Mouse (Mus musculus) induced T-regulatory cell, adult 2 months (primary cell): Measurements from ENCODE around the gene Ugt1a10.
"Not testable (repeated sequence)": the region's sequence is repeated elsewhere in the genome, so short reads cannot be mapped to it uniquely, and the experiment has no call there.

ENCODE experiments used
- DNase-seq: peaks from one replicate; pipeline ENCODE4 v3.0.0-alpha.2; 2012; ENCODE audit warnings: low read depth

The Ugt1a10 gene

DNA sequence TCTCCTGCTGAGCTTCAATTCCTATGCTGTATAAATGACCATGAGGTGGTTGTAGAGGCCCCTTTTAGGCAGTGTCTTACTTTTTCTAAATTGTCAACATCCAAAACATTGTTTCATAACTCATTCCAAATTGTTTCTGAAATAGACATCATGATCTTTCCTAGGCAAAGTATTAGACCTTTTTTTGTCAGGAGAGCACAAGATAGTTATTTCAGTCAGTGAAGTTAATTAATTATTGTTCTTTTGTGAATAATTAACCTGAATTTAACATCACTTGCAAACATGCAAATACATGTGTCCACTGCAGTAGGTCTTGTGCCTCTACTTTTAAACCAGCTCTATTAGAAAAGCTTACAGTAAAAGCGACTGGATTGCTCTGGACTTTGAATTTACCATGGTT, at the start of gene Ugt1a10:
TSS of gene Ugt1a10 (plus strand) at position 301 of the 400 bp plus-strand sequence.
- no peak for DNase-seq

DNA sequence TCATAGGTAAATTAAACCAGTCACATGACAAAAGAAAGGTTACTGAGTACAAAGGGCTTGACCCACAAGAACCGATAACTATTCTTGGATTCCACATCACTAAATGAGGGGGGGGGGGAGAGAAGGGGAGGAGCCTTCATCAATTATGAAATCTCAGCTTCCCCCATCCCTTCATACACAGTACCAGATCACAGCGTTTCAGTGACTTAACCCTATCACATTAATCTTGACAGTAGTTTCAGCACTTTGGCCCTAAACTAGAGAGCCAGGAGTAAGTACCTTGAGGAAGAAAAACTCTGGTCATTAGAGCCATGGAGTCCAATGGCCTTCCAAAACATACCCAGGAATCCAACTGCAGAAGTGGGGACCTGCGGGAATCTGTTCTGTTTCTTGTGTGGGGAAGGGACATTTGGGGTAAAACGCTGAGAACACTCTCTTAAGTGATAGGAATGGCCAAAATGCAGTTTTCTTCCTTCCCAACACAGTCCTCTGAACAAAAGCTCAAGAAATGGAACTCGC, 47.4 kb upstream of the Ugt1a10 start:
- DNase-seq, result no peak

DNA sequence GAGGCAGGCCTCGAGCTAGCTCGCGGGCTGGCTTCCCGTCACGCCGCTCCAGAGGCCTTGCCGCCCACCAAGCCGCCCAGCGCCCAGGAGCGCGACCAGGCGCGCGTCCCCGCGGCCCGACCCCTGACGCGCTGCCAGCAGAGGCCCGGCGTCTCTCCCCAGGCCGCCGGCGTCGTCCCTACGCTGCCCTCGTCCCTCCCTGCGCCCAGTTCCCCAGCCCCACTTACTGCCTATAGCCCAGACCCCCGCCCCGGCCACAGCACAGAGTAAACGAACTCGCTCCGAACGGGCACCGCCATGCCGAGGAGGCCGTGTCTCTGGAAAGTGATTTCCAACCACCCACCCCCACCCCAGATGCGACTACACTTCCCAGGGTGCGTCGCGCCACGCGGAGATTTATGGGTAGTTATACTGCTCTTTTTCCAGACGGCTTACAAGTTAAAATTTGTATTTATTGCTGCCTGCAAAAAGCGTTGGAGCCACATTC, 46.9 kb upstream of the Ugt1a10 start, which contains the start of gene Usp40:
TSS of gene Usp40 (minus strand) at position 341 of the 487 bp plus-strand sequence.
- peak; percentile 81 for DNase-seq

DNA sequence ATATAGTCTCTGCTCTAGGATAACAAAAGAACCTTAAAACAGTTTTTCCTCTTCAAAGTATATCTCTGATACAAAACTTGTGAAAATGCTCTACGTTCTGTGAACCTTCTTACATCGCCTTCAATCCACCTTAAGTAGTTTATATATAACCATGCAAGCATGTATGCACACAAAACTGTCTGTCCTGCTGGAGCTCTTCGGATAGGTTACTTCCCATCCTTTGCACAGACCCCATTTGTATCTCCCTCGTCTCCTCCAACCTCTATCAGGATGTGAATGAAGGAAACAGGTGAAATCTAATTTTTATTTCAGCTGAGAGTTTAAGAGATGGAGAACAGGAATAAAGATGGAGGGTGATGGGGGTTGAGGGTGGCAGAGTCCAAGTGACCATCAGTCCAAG, 46.5 kb upstream of the Ugt1a10 start:
- no peak for DNase-seq

DNA sequence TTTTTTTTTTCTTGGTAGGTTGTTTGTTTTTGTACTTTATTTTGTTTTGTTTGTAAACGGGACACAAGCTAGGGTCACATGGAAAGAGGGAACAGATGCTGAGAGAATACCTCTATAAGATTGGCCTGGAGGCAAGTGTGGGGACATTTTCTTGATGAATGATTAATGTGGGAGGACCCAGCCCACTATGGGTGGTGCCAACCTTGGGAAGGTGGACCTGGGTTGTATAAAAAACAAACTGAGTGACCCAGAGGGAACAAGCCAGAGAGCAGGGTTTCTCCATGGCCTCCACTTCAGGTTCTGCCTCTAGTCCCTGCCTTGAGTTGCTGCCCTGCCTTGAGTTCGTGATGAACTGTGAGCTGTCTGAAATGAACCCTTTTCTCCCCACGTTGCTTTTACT, 45.7 kb upstream of the Ugt1a10 start:
- DNase-seq, result no peak

DNA sequence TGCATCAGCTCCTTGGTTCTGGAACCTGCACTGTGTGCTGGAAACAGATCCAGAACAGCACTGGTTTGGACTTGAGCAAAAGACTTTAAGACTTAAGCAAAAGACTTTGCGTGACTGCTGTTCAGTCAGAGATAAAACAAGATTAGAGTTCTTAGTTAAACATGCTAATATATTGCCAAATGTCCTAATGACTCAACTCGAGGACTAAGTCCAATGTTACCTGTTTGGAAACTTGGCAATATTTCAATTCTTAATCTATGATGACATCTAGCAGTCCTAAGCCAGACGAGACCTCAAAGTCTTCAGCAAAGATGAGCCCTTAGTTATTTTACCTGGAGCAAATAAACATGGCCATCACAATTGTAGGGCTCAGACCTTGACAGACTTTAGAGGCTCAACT, 41.5 kb upstream of the Ugt1a10 start:
- DNase-seq, result no peak

DNA sequence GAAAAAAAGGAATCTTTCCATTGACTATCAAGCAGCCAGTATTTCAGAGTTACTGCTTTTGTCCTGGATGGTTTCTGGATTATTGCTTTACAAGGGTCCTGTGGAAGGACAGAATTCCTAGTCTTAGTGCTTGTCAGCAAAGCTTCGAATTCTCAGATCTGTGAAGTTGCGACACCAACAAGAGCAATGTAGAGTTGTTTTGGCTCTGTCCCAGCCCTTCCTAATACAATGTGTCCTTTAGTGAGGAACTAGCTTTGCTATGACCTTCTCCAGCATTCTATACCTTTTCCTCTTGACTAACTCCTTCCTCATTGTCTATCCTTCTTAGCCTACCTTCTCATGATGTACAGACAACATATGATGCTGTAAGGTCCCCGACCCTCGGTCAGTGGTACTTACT, 41.0 kb upstream of the Ugt1a10 start:
- DNase-seq, result no peak

DNA sequence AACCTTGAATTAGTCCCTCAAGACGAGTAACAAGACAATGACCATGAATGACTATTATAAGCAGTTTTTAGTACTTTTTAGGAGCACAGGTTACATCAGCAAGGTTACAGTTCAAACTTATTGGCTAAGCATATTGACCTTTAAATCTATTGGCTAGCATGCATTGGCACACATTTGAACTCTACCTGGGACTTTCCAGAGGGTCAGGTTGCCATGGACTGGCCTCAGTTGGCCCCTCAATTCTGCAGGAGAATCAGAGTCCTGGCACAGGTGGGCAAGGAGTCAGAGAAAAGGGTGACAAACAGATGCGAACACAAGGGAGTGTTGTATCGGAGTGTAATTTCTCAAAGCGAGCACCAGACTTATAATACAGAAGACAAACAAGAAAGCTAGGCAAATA, 40.5 kb upstream of the Ugt1a10 start:
- no peak for DNase-seq

DNA sequence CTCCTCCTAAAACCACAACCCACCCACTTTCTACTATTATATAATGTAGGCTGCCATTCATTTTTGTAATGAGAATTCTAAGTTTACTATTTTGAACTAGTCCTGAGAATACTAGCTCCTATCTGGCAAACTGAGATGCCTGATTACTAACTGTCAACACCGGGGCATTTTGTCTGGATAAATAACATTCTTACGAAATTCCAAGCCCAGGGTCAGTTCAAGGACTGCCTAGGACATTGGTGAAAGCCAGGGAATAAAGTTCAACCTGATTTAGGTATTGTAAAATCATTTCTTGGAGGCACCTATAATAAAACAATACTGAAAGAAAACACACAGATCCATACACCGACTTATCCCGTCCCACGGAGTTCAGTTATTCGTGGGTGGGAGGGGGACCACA, 39.8 kb upstream of the Ugt1a10 start:
- DNase-seq, result no peak

DNA sequence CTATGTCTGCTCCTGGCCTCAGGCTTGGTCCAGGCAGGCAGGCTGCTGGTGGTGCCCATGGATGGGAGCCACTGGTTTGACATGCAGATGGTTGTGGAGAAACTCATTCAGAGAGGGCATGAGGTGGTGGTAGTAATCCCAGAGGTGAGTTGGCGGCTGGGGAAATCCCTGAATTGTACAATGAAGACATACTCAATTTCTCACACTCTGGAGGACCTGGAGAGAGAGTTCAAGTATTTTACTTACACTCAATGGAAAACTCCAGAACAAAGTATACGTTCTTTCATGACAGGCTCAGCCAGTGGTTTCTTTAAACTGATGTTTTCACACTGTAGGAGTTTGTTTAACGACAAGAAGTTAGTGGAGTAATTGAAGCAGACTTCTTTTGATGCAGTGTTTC, 29.9 kb upstream of the Ugt1a10 start:
- not testable (repeated sequence) for DNase-seq

DNA sequence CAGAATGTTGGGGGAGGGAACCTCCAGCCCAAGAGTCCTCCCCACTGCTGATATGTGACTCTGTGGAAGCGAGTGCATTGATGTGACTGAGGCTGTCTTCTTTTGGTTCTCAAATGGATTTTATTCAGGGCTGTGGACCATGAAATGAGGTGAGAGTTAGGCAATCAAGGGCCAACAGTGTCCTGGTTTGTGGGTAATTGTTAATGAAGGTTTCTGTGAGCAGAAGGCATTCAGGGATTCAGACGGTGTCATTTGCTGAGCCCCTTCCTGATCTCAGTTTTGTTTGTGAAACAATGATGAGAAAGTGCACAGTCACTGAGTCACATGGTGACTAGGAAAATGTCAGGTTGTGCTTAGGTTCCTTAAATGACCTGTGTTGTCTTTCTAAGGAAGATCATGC, 12.1 kb upstream of the Ugt1a10 start:
- DNase-seq, result not testable (repeated sequence)

DNA sequence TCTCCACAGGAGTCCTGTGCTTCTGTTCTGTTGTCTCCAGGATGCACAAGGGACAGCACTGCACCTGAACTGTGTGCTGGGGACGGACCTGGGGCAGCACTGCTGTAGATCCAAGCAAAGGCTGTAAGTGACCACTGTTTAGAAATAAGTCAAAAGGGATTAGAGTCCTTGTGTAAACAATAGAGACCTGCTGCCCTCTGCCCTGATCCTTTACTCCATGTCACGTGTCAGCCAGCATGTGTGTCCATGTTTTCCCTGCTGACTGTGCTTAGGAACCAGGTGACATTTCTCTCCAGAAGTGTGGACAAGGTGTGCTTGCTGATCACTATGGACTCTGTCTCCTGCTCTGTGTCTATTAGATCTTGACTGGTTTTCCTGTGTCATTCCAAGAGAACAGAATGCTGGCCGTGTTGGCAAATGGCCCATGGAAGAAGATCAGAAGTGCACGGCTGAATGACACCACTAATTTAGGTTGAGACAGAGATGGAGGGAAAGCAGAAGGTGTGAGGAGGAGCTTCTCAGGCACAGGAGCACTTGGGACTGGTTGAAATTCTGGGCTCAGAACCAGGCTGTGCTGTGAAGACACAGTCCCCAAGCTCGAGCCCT, 10.3 kb upstream of the Ugt1a10 start:
- DNase-seq, result not testable (repeated sequence)

DNA sequence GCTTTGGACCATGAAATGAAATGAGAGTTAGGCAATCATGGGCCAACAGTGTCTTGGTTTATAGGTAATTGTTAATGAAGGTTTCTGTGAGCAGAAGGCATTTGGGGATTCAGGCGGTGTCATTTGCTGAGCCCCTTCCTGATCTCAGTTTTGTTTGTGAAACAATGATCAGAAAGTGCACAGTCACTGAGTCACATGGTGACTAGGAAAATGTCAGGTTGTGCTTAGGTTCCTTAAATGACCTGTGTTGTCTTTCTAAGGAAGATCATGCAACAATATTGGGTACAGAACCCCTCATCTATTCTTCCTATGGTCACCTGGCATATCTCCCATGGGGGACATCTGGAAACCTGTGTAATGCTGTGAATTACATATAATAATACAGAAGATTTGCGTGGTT, 7.8 kb upstream of the Ugt1a10 start:
- DNase-seq, result not testable (repeated sequence)

DNA sequence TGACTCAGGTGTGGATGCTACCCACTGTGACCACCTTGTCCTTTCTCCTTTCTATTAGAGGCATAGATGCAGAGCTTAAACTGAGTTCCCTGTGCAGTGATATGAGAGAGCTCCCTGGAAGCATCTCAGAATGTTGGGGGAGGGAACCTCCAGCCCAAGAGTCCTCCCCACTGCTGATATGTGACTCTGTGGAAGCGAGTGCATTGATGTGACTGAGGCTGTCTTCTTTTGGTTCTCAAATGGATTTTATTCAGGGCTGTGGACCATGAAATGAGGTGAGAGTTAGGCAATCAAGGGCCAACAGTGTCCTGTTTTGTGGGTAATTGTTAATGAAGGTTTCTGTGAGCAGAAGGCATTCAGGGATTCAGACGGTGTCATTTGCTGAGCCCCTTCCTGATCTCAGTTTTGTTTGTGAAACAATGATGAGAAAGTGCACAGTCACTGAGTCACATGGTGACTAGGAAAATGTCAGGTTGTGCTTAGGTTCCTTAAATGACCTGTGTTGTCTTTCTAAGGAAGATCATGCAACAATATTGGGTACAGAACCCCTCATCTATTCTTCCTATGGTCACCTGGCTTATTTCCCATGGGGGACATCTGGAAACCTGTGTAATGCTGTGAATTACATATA, 11.4 kb downstream of the Ugt1a10 start:
- DNase-seq, result not testable (repeated sequence)

DNA sequence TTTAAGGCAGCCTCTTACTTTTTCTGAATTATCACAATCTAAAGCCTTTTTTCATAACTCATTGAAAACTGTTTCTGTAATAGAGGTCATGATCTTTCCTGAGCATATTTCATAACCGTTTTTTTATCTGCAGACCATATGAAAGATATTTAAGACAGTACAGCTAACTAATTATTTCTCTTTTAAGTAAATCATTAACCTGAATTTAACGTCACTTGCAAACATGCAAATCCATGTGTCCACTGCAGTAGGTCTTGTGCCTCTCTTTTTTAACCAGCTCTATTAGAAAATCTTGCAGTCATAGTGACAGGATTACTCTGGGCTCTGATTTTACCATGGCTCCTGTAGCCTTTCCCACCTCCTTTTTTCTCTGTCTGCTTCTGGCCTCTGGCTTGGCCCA, 15.3 kb downstream of the Ugt1a10 start, which contains the start of gene Ugt1a9:
TSS of gene Ugt1a9 (plus strand) at position 306 of the 400 bp plus-strand sequence.
- no peak for DNase-seq

DNA sequence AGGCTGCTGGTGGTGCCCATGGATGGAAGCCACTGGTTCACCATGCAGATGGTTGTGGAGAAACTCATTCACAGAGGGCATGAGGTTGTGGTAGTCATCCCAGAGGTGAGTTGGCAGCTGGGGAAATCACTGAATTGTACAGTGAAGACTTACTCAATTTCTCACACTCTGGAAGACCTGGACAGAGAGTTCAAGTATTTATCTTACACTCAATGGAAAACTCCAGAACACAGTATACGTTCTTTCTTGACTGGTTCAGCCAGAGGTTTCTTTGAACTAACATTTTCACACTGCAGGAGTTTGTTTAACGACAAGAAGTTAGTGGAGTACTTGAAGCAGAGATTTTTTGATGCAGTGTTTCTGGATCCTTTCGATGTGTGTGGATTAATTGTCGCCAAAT, 15.7 kb downstream of the Ugt1a10 start:
- no peak for DNase-seq

DNA sequence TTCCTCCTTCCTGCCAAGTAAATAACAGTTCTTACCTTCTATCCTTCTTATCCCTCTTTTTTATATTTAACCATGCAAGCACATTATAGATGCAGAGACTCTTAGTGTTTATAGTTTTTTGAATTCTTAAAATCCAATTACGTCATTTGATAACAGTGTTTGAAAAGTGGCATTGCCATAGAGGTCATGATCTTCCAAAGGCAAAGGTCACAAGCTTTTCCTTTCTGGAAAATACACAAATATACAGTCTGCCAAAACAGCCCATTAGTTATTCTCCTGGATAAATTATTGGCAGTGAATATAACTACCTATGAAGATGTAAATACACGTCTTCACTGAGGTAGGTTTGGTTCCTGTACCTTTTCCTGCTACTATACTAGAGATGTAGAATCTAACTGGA, 19.3 kb downstream of the Ugt1a10 start:
- DNase-seq, result no peak

DNA sequence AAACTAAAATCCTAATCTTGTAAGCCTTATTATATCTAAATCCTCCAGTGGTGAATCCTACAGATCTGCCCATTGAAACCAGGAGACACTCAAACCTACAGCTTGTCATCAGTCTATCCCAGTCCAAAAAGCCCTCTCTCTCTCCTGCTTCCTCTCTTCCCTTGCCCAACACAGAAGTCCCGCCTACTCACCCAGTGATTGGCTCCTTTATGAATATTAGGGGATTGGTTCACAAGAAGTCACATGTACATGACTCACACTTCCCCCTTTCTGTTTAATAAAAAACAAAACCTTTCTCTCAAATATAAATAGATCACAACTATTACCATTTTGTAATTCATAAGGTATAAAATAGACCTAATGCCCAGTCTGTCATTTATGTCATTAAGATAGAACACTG, 21.9 kb downstream of the Ugt1a10 start:
- DNase-seq, result no peak

DNA sequence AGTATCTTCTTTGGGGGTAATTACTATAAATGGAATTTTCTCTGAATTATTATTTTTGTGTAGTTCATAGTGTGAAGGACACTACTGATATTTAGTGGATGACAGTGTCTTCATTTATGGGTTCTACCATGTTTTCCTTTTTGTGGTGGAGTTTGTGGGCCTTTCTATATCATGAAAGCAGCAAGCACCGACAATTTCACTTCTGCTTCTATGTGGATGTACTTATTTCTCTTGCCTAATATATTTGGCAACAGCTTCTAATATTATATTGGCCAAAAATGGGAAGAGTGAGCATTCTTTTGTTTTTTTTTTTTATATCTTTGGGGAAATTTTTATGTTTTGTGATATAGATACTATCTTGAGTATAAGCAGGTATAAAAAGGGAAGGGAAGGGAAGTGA, 26.5 kb downstream of the Ugt1a10 start:
- DNase-seq, result no peak

DNA sequence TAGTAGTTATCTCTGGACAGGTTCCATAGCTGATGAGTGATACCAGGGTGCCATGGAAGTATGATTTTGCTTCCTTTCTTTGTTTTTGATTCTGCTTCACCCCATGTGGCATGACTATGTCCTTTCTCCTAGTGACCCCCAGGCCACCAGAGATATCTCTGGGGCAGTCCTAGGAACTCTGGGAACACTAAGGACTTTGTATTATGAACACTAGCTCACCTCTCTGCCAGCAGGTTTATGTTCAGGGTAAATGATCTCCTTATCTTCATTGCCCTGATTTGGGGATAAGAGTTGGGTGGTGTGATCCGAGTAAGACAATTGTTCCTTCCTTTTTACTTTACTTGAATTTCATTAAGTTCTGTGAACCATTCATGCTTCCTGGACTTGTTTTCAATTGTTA, 30.9 kb downstream of the Ugt1a10 start:
- no peak for DNase-seq

DNA sequence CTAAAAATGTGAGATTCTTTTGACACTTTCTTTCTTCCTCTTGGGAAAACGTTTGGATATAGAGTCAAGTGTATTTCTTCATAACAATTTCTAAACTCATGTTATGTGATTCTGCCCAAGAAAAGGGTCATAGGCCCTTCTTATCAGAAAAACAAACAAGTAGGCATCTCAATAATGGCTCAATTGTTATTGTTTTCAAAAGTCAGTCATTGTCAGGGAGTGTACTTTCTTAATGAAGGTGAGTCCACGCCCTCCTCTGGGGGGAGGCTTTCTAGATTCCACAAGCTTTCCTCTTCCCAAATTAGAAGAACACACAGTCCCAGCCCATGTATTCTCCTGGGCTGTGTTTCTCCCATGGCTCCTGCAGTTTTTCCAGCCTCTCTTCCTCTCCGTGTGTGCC, 32.3 kb downstream of the Ugt1a10 start, which contains the start of gene Ugt1a8:
TSS of gene Ugt1a8 (plus strand) at position 301 of the 400 bp plus-strand sequence.
- DNase-seq, result no peak

DNA sequence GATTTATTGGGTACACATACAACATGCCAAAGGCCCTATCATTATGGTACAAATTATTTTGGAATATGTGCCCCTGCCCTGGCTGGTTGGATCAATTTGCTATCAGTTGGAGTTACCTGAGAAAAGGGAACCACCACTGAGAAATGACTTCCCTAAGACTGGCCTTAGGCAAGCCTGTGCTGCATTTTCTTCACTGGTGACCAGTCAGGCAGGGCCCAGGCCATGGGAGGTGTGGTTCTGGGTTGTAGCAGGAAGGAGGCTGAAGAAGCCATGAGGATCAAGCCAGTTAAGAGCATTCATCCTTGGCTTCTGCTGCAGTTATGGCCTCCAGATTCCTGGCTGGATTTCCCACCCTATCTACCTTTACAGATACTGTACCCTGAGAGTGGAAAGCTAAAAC, 37.2 kb downstream of the Ugt1a10 start:
- DNase-seq, result no peak

DNA sequence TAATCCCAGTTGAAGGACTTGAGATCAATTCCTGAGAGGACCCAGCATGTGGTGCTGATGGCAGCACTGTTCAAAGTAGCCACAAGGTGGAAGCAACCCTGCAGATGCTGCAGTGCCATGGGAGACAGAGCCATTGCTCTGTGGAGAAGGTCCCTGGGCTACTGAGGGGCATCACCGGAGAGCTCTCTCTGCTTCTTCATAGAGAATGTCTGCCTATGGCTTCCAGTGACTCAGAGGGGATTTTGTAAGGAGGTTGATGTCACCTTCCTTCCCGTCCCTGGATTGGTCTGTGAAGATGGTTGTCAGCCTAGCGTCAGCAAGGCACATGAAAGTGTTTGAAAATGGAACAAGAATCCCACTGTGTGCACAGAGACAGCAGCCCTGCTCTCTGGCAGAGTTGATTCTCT, 39.1 kb downstream of the Ugt1a10 start:
- peak; percentile 34 for DNase-seq
